Mouse (Mus musculus) heart, embryonic 12.5 days (tissue): ENCODE data around the gene Ncdn. TPM values are rescaled to one million over a fixed set of nuclear protein-coding genes. Genes with fewer than 3 reads are reported as not detected.

Experiments
- ATAC-seq: fragments of 200-750 bp; cut with Nextera tagmentation; 2 replicates; pipeline ENCODE4 v1.8.0; 2017; ENCODE audit warnings: moderate TSS enrichment, moderate library complexity; ENCODE audit not compliant: insufficient number of reproducible peaks, low FRiP score
- H3K27ac ChIP-seq: fragments of 300-500 bp; sonication (generic); 2 replicates; pipeline ENCODE4 v1.5.1; 2016; ENCODE audit warnings: mild to moderate bottlenecking, moderate library complexity; ENCODE audit not compliant: poor library complexity, severe bottlenecking
- H3K27me3 ChIP-seq: fragments of 300-500 bp; sonication (generic); replicated peaks from 2 replicates; pipeline ENCODE4 v1.6.1; 2016; ENCODE audit warnings: mild to moderate bottlenecking, moderate library complexity
- H3K36me3 ChIP-seq: fragments of 300-500 bp; sonication (generic); 2 replicates; pipeline ENCODE4 v1.6.1; 2016; ENCODE audit warnings: mild to moderate bottlenecking, moderate library complexity
- H3K4me1 ChIP-seq: fragments of 300-500 bp; sonication (generic); replicated peaks from 2 replicates; pipeline ENCODE4 v1.6.1; 2016; ENCODE audit warnings: mild to moderate bottlenecking
- H3K4me2 ChIP-seq: fragments of 300-500 bp; sonication (generic); 2 replicates; pipeline ENCODE4 v1.6.1; 2016; ENCODE audit warnings: mild to moderate bottlenecking, moderate library complexity
- H3K4me3 ChIP-seq: fragments of 300-500 bp; sonication (generic); 2 replicates; pipeline ENCODE4 v1.5.1; 2016; ENCODE audit warnings: mild to moderate bottlenecking
- H3K9ac ChIP-seq: fragments of 300-500 bp; sonication (generic); 2 replicates; pipeline ENCODE4 v1.6.1; 2016; ENCODE audit warnings: mild to moderate bottlenecking, moderate library complexity
- H3K9me3 ChIP-seq: fragments of 300-500 bp; sonication (generic); replicated peaks from 2 replicates; pipeline ENCODE4 v1.6.1; 2016; ENCODE audit warnings: mild to moderate bottlenecking, moderate library complexity
- WGBS: fragments of 180-500 bp; shearing (Covaris S2); methylation state at CpG from one replicate; pipeline ENCODE4 v1.1.7; 2016; 5-methylcytosine and 5-hydroxymethylcytosine counted together
- polyA plus RNA-seq: library from polyadenylated mRNA; unstranded; fragments of >200 nt; fragmentation: Nextera tagmentation; extraction: Ambion mirVana; gene quantifications from 2 replicates; pipeline ENCODE4 v1.2.1, GENCODE M21; 2016

The Ncdn gene
- polyA plus RNA-seq, 1 experiment from 2014 or later: 31.3 TPM

GRCm38 (mm10) chr4:126696908-126697307 is 56.3 kb downstream of the Ncdn start:
- Histone ChIP-seq H3K4me1 (no peaks in the 10 kb centered on the region), H3K27ac (no peak overlapping the region), H3K9ac (no peak overlapping the region), H3K9me3 (no peaks in the 10 kb centered on the region), H3K36me3 (peaks cover 51% of the 10 kb centered on the region), H3K27me3 (no peaks in the 10 kb centered on the region), H3K4me3 (no peak overlapping the region), H3K4me2 (no peak overlapping the region)
- WGBS: 89% methylated on average over 4 of the region's 4 CpGs
- no peak for ATAC-seq

Other genes with a start within 250 kb of the Ncdn start
- 1.0 and 1.4 TPM in 2 replicates for gene Ago4, start 220.0 kb downstream of the Ncdn start, polyA plus RNA-seq
- 24.2 and 26.0 TPM in 2 replicates for gene Clspn, start 196.5 kb downstream of the Ncdn start, polyA plus RNA-seq
- 0.98 and 1.2 TPM in 2 replicates for gene 5730409E04Rik, start 143.6 kb downstream of the Ncdn start, polyA plus RNA-seq
- 383 and 387 TPM in 2 replicates for gene Psmb2, start 75.8 kb downstream of the Ncdn start, polyA plus RNA-seq
- gene Tfap2e, start 17.2 kb downstream of the Ncdn start, polyA plus RNA-seq: not detected in 2 replicates
- gene AU040320, start 106 bp upstream of the Ncdn start, polyA plus RNA-seq: 28.1 and 29.8 TPM in 2 replicates
- 21.2 and 21.5 TPM in 2 replicates for gene Zmym4, start 214.7 kb upstream of the Ncdn start, polyA plus RNA-seq